Mouse (Mus musculus) intestine, embryonic 16.5 days (tissue): ENCODE results near the gene Taf3. TPM values are rescaled to one million over a fixed set of nuclear protein-coding genes. Genes with fewer than 3 reads are reported as not detected.
A peak's percentile ranks its signal among the peaks of the same experiment; 100 is the strongest.

Experiments used
- ATAC-seq: fragments of 200-750 bp; cut with Nextera tagmentation; 2 replicates; pipeline ENCODE4 v1.8.0; 2017; ENCODE audit warnings: moderate TSS enrichment, moderate library complexity
- H3K27ac ChIP-seq: fragments of 300-500 bp; sonication (generic); 2 replicates; pipeline ENCODE4 v1.5.1; 2014; ENCODE audit warnings: mild to moderate bottlenecking, low read length
- H3K27me3 ChIP-seq: fragments of 300-500 bp; sonication (generic); replicated peaks from 2 replicates; pipeline ENCODE4 v1.6.1; 2014; ENCODE audit warnings: low read length, control low read depth, mixed read lengths; ENCODE audit not compliant: control insufficient read depth, insufficient read depth
- H3K36me3 ChIP-seq: fragments of 300-500 bp; sonication (generic); 2 replicates; pipeline ENCODE4 v1.6.1; 2014; ENCODE audit warnings: low read length, control low read depth; ENCODE audit not compliant: control insufficient read depth, insufficient read depth
- H3K4me1 ChIP-seq: fragments of 300-500 bp; sonication (generic); 2 replicates; pipeline ENCODE4 v1.6.1; 2014; ENCODE audit warnings: low read length, control low read depth, mixed read lengths; ENCODE audit not compliant: control insufficient read depth, insufficient read depth
- H3K4me2 ChIP-seq: fragments of 300-500 bp; sonication (generic); 2 replicates; pipeline ENCODE4 v1.6.1; 2014; ENCODE audit warnings: low read depth, low read length, control low read depth
- H3K4me3 ChIP-seq: fragments of 300-500 bp; sonication (generic); 2 replicates; pipeline ENCODE4 v1.5.1; 2014; ENCODE audit warnings: mild to moderate bottlenecking, low read length
- H3K9ac ChIP-seq: fragments of 300-500 bp; sonication (generic); 2 replicates; pipeline ENCODE4 v1.6.1; 2014; ENCODE audit warnings: low read depth, low read length
- H3K9me3 ChIP-seq: fragments of 300-500 bp; sonication (generic); 2 replicates; pipeline ENCODE4 v1.6.1; 2016; ENCODE audit warnings: low read length, control low read depth; ENCODE audit not compliant: control insufficient read depth
- WGBS: fragments of 180-500 bp; shearing (Covaris S2); extraction: QIAGEN DNeasy Blood & Tissue Kit; methylation state at CpG from one replicate; pipeline ENCODE4 v1.1.7; 2014; 5-methylcytosine and 5-hydroxymethylcytosine counted together
- polyA plus RNA-seq: library from polyadenylated mRNA; unstranded; fragments of >200 nt; fragmentation: Nextera tagmentation; extraction: Ambion mirVana; gene quantifications from 2 replicates; pipeline ENCODE4 v1.2.1, GENCODE M21; 2015

Taf3 gene
- polyA plus RNA-seq, 1 experiment from 2014 or later: 8.9 TPM

DNA sequence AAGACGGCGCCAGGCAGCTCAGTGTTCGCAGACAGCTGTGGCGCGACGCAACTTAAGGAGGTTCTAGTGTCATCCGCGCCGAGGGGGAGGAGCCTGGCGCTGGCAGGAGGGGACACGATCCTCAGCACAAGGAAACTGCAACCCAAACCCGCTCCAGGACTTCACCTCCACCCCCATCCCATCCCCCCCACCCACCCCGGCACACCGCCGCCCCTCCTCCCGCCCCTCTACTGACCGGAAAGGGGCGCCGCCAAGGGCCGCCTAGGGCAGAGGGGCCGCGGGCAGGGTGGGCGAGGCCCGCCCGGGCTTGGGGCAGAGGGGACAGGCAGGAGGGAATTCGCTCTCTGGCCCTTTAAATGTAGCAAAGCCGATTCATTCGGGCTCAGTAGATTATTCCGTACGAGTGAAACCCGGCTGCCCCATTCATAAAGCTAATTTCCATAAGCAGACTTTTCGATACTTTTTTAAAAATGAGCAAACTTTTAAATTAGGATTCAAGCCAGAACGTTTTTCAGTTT, 169.8 kb downstream of the Taf3 start:
- peak overlapping the region; percentile 97 for H3K4me2 ChIP-seq
- no peak overlapping the region for H3K27ac ChIP-seq
- under 1% methylated on average over 32 of the region's 33 CpGs for WGBS
- no peaks in the 10 kb centered on the region for H3K9me3 ChIP-seq
- H3K4me1 ChIP-seq: peaks cover 37% of the 10 kb centered on the region
- H3K4me3 ChIP-seq: peak overlapping the region; percentile 54
- H3K9ac ChIP-seq: peak overlapping the region; percentile 55; the same call in 1 of the 2 replicates
- H3K36me3 ChIP-seq: no peaks in the 10 kb centered on the region
- no peak for ATAC-seq
- H3K27me3 ChIP-seq: peaks cover 74% of the 10 kb centered on the region

DNA sequence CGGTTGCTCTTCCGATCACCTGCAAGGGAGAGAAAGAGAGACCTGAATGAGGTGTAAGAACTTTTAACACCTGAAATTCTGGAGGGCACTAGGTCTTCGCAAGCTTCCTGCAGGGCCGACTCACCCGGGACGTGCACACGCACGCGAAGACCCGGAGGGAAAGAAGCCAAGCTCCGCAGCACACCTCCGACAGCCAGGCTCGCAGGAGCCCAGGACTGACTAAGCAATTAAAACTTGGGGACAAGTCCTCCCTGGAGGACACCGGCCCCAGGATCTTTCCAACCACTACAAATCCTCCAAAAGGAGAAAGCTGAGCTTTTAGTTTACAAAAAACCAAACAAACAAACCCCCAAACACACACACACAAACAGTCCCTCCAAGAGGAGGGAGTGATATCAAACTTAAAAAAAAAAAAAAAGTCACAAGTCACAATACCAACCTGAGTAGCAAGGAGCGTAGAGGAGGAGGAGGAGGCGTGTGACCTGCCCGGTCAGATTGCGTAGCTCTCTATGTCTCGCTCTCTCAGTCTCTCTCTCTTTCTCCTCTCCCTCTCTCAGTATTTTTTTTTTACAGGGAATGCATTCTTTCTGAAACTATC, 170.3 kb downstream of the Taf3 start:
- WGBS: under 1% methylated on average over 19 of the region's 19 CpGs
- Histone ChIP-seq H3K36me3 (no peaks in the 10 kb centered on the region), H3K9ac (peak overlapping the region; percentile 55; the same call in 1 of the 2 replicates), H3K27me3 (peaks cover 74% of the 10 kb centered on the region), H3K27ac (no peak overlapping the region), H3K4me1 (peaks cover 37% of the 10 kb centered on the region), H3K9me3 (no peaks in the 10 kb centered on the region), H3K4me2 (peak overlapping the region; percentile 97), H3K4me3 (peak overlapping the region; percentile 54)
- no peak for ATAC-seq

DNA sequence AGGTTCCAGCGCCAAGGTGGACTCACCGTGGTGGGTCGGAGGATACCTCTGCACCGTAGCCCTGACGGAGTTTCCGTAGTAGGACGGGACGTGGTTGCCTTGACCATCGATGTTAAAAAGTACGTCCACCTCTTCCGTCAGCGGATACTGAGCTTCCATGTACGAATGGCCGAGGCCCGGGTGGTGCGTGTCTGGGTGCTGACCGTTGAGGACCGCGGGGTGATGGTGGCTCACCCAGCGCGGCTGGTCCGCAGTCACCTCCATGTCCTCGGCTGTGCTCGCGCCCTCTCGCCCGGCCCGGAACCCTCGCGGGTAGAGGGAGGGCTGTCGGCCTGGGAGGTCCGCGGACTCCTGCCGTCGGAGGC, 171.1 kb downstream of the Taf3 start:
- ATAC-seq: no peak
- Histone ChIP-seq H3K9me3 (no peaks in the 10 kb centered on the region), H3K27ac (no peak overlapping the region), H3K36me3 (no peaks in the 10 kb centered on the region), H3K4me2 (peak overlapping the region; percentile 45), H3K9ac (0 out of 2 replicates have a peak overlapping the region, but pooled peaks have one; percentile 16), H3K4me3 (peak overlapping the region; percentile 54), H3K27me3 (peaks cover 68% of the 10 kb centered on the region), H3K4me1 (peaks cover 30% of the 10 kb centered on the region)
- under 1% methylated on average over 35 of the region's 35 CpGs for WGBS

DNA sequence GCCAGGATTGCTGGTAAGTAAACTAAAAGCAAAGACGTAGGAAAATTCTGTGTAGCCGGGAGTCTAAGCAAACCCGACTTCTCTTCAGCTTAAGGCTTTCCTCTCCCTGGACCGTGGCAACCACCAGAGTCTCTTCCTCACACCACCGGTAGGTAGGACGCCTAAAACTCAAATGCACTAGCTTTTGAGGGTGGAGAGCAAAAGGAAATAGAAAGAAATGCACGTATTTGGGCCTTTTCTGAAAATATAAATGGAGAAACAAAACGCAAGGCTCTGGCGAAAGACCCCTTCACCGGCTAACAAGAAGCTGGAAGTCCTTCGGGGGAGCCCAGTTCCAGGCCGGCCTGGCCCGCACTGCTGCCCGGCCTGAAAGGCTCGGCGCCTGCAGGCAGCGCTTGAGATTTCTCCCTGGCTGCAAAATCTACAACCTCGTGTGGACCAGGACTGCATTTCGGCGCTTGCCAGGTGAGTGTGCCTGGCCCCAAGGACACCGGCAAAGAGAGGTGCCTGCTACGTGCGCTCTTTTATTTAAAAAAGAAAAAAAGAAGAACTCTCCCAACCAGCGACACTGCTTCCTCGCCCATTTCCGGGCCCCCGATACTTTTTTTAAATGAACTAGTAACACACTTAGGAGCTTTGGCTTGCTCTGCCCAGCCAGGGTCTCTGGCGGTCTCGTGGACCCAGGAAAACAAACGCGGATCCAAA, 171.6 kb downstream of the Taf3 start:
- Histone ChIP-seq H3K4me1 (peaks cover 26% of the 10 kb centered on the region), H3K4me3 (peak overlapping the region; percentile 54), H3K36me3 (no peaks in the 10 kb centered on the region), H3K27me3 (peaks cover 67% of the 10 kb centered on the region), H3K9ac (0 out of 2 replicates have a peak overlapping the region, but pooled peaks have one; percentile 16), H3K4me2 (peak overlapping the region; percentile 45), H3K9me3 (no peaks in the 10 kb centered on the region), H3K27ac (no peak overlapping the region)
- 12% methylated on average over 31 of the region's 31 CpGs for WGBS
- ATAC-seq: no peak

DNA sequence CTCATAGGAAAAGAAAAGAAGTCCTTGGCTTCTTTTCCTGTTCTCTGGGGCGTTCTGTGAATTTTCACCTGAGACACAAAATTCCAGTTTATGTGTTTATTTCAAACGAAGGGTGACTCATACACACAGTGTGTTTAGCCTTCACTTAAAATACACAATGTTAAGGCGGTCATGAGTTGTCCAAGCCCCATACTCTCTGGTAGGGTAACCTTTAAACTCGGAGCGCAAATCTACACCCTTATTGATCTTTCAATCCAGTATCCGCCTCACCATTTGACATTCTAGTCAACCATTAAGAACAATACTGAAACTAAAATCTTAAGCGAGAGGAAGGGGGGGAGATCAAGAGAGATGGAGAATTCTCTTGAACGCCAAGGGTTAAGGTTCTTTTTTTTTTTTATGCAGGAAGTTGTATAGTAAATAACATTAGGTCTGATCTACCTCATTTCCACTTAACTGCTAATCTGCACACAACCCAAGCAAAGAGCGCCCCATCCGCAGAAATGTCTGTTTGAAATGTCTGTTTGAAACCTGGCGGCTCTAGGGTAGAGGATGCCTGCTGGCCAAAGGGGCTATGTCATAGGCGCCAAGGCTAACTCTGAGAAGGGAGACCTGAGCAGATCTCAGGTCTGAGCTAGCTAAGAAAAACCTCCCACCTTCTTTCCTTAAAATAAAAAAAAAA, 172.6 kb downstream of the Taf3 start:
- no peak overlapping the region for H3K9ac ChIP-seq
- 38% methylated on average over 12 of the region's 12 CpGs for WGBS
- no peaks in the 10 kb centered on the region for H3K9me3 ChIP-seq
- H3K36me3 ChIP-seq: no peaks in the 10 kb centered on the region
- H3K4me2 ChIP-seq: no peak overlapping the region
- H3K4me3 ChIP-seq: no peak overlapping the region
- H3K27ac ChIP-seq: no peak overlapping the region
- H3K27me3 ChIP-seq: peaks cover 67% of the 10 kb centered on the region
- ATAC-seq: no peak
- peaks cover 19% of the 10 kb centered on the region for H3K4me1 ChIP-seq

DNA sequence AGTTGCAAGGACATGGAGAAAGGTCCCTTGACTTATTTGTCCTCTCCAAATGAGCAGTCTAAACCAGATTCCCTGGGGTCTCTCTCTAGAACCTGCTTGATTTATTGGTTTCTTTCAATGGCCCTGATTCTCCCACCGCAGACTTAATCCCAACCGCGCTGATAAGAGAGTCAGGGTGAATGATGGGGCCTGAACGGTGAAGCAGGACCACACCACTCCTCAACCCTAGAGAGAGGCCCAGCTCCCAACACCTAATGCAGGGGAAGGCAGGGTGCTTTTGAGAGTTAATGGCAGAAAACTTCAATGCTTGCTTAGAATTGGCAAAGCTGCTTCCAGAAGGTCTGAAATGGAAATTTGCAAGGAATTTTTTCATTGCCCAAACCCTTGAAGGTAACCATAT, 173.2 kb downstream of the Taf3 start:
- Histone ChIP-seq H3K4me2 (no peak overlapping the region), H3K9me3 (no peaks in the 10 kb centered on the region), H3K4me3 (no peak overlapping the region), H3K4me1 (peaks cover 18% of the 10 kb centered on the region), H3K9ac (no peak overlapping the region), H3K27ac (no peak overlapping the region), H3K36me3 (no peaks in the 10 kb centered on the region), H3K27me3 (peaks cover 66% of the 10 kb centered on the region)
- WGBS: 13% methylated on average over 4 of the region's 4 CpGs
- no peak for ATAC-seq

DNA sequence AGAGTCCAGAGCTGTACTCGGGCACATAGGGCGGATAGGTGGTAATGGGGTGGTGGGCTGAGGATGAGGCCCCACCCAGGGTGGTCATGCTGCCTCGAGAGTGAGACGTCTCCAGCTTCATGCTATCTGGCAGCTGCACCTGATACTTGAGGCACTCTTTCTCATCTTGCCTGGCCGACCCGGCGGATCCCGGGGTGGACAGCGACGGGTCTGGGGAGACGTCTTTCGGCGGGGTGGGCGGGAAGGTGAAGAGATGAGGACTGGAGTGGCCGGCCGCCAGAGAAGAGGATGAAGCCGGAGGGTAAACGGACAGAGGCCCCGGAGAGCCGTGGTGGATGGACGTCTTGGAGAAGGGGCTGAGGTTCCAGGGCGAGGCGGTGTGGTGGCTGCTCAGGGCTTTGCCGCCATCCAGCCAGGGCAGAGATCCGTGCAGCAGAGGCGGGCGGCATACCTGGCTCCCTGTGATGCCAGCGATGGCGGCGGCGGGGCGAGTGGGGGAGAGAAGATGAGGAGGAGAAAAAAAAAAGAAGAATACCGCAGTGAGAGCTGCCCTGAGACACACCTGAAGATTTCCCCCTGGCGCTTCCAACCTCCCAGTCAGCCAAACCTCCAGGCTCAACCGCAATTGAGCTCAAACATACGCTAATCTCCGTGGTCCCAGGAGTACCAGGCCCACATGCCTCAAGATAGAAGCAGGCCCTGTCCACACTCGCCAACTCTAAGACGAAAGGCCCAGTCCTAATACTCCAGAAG, 173.8 kb downstream of the Taf3 start:
- Histone ChIP-seq H3K9me3 (no peaks in the 10 kb centered on the region), H3K9ac (no peak overlapping the region), H3K36me3 (no peaks in the 10 kb centered on the region), H3K27me3 (peaks cover 66% of the 10 kb centered on the region), H3K27ac (no peak overlapping the region), H3K4me2 (no peak overlapping the region), H3K4me1 (peaks cover 18% of the 10 kb centered on the region), H3K4me3 (no peak overlapping the region)
- no peak for ATAC-seq
- 17% methylated on average over 39 of the region's 39 CpGs for WGBS

DNA sequence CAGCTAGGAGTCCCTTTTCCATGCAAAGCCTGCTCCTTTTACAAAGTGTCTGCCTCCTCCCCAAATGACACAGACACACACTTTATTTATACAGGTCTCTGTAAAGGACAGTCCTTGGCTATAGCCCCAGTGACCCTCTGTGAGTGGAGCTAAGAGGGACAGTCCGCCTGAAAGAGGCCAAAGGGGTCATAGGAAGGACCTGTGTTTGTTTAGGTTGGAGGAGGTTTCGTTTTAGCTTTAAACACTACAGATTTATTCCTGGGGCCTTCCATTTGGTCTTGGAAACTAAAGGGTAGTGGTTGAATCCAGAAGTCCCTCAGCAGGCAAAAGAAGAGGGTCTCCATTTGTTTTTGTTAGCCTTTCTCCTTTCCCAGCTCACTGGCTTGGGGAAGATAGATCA, 174.6 kb downstream of the Taf3 start:
- Histone ChIP-seq H3K4me3 (no peak overlapping the region), H3K4me2 (no peak overlapping the region), H3K36me3 (no peaks in the 10 kb centered on the region), H3K4me1 (peaks cover 14% of the 10 kb centered on the region), H3K9me3 (no peaks in the 10 kb centered on the region), H3K27me3 (peaks cover 65% of the 10 kb centered on the region), H3K9ac (no peak overlapping the region), H3K27ac (no peak overlapping the region)
- 24% methylated on average over 2 of the region's 2 CpGs for WGBS
- ATAC-seq: no peak

DNA sequence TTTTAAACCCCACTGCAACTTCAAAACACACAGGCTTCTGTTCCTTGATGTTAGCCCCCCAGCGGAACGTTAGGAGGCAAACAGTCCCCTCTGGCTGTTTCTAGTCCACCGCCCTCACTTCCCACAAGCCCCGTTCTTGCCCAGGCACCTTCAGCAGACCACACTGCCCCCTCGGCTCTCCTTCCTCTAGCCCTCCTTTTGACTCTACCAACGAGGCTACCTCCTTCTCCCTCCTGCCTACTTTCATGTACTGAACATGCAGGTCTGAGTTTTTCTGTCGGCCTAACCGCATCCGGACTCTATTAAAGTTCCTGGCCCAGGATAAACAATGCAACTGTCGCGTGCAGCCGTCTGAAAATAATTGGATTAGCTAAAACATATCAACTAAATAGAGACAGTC, 175.7 kb downstream of the Taf3 start:
- 30% methylated on average over 12 of the region's 12 CpGs for WGBS
- H3K27me3 ChIP-seq: peaks cover 61% of the 10 kb centered on the region
- H3K4me3 ChIP-seq: no peak overlapping the region

More for the DNA sequence above, 175.7 kb downstream of the Taf3 start:
- H3K4me2 ChIP-seq: no peak overlapping the region
- no peak for ATAC-seq
- H3K27ac ChIP-seq: no peak overlapping the region
- H3K9ac ChIP-seq: no peak overlapping the region
- peaks cover 7% of the 10 kb centered on the region for H3K4me1 ChIP-seq
- no peaks in the 10 kb centered on the region for H3K9me3 ChIP-seq
- no peaks in the 10 kb centered on the region for H3K36me3 ChIP-seq
